Mouse (Mus musculus) brain, embryonic 14.5 days (tissue): ENCODE data around the gene Sstr3. TPM values are rescaled to one million over a fixed set of nuclear protein-coding genes. Genes with fewer than 3 reads are reported as not detected.

Source experiments
- DNase-seq: peaks from one replicate; pipeline ENCODE4 v3.0.0-alpha.2; 2011; ENCODE audit warnings: low read depth
- CTCF ChIP-seq: fragments of 200-500 bp; IDR thresholded peaks from 2 replicates; pipeline ENCODE4 v1.5.1; 2012; ENCODE audit warnings: inconsistent platforms, mild to moderate bottlenecking, moderate library complexity, borderline replicate concordance; ENCODE audit not compliant: insufficient read depth, insufficient read length; ENCODE audit errors: extremely low read depth
- POLR2A ChIP-seq: fragments of 200-500 bp; IDR thresholded peaks from 2 replicates; pipeline ENCODE4 v1.6.1; 2012; ENCODE audit warnings: mild to moderate bottlenecking, inconsistent platforms, borderline replicate concordance; ENCODE audit not compliant: poor library complexity, insufficient read depth, insufficient read length, severe bottlenecking; ENCODE audit errors: extremely low read depth
- polyA plus RNA-seq: library from polyadenylated mRNA; depleted of rRNA; stranded (reverse); fragments of >200 nt; gene quantifications from 2 replicates; pipeline ENCODE4 v1.2.3, GENCODE M21; 2012; rRNA removed

Gene Sstr3
- polyA plus RNA-seq, 1 experiment, result 1.5 TPM

DNA sequence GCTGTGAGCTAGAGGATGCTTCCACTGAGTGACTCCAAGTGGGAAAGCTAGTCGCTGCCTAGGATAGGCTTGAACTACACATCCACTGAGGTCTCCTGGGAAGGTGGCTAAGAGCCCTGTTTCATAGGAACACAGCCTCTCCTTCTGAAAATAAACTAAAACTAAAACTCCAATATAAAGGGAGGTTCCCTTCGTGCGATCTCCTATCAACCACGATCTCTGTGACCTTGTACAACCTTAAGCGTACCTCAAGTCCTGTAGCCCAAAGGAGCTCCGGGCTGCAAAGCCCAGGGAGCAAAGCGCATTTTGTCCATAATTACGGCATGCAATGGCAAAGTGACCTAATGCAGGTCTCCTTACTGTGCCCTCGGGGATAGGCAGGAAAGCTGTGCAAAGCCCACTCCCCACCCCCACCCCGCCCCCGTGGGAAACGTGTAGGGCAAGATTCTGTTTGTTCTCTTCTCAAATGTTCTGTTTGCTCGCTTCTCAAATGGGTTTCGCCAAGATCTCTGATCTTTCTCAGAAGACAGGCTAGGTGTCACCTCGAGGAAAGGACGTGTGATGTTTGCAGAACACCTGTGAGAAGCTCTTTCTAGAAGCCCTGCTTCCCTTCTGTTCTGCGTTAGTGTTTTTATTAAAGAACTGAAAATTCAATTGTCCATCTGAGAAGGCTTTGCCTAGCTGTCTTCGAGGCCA, 41.9 kb downstream of the Sstr3 start:
- no peak for TF ChIP-seq POLR2A
- no peak for TF ChIP-seq CTCF
- DNase-seq, result no peak

DNA sequence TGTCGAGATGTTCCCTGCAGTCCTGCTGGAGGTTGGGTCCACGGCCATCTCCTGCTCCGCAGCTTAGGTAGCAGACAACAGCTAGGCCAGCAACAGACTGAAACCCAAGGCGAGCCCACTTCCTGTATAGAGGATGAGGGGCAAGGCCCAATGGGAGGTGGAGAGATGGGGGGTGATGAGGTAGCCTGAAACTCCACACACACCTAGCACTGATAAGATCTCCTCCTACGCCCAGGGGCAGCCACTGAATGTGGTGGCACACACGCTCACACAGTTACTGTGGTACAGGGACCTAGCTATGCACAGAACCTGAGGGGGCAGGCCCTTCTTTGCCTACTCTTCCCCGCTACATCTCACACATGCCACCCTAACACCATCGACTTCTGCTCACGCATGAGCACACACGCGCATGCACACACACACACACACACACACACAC, 49.5 kb downstream of the Sstr3 start, which contains the start of gene Il2rb:
Gene Il2rb, minus strand, starts transcription at position 304 of the 439 bp plus-strand sequence.
- TF ChIP-seq CTCF (no peak), POLR2A (no peak)
- no peak for DNase-seq

DNA sequence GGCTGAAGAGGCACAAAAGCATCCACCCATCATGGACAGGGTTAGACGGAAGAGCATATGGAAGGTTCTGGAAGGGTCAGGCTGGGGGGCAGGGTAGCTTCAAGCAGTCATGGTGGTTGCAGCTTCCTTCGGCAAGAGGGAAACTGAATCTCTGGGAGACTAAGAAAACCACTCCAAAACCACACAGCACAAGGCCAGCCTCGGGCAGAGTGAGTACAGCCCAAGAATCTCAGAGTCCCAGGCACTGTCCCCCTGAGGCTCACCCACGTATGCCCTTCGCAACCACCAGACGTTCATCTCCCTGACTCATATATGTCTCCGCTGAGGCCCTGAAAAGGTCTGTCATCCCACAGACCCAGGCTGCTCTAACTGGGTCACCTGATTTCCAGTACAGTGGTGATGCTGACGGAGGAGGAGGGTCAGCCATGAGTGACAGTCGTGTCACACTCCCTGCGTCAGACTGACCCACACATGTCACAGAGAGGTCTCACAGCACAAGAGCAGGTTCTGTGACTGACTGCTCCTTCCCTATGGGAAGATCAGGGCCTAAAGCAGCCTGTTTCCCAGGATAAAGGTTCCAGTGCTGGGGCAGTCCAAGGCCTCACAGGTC, 51.0 kb downstream of the Sstr3 start:
- TF ChIP-seq CTCF (no peak), POLR2A (no peak)
- no peak for DNase-seq

DNA sequence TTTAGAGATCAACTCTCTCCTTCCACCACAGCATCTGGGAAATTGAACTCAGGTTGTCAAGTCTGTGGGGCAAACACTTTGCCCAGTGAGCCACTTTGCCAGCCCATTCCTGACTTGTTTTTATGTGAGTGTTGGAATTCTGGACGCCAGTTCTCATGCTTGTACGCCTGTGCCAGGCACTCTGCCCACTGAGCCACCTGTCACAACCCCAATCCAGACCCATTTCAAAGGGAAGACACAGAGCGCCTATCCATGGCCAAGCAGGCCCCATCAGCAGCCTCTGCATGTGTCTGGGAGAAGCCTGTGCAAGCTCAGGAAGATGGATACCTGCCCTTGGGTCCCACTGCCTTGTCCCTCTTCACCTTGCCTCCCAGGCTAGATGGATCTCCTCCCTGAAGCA, 53.2 kb downstream of the Sstr3 start:
- no peak for TF ChIP-seq CTCF
- TF ChIP-seq POLR2A, result no peak
- DNase-seq, result no peak

DNA sequence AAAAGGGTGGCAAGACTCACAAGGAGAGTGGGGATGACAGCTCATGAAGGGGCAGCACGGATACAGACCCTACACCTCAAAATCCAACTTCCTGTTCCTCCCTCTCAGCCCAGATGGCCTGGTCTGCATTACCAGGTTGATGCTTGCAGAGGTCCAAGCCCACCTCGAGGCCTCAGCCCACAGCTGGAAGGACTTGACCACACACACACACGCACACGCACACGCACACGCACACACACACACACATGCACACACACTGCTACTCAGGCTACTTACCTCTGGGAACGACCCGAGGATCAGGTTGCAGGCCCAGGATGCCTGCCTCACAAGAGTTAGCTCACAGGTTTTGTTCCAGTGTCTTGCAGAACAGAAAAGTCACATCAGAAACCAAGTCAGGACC, 54.6 kb downstream of the Sstr3 start:
- TF ChIP-seq POLR2A (no peak), CTCF (no peak)
- no peak for DNase-seq

DNA sequence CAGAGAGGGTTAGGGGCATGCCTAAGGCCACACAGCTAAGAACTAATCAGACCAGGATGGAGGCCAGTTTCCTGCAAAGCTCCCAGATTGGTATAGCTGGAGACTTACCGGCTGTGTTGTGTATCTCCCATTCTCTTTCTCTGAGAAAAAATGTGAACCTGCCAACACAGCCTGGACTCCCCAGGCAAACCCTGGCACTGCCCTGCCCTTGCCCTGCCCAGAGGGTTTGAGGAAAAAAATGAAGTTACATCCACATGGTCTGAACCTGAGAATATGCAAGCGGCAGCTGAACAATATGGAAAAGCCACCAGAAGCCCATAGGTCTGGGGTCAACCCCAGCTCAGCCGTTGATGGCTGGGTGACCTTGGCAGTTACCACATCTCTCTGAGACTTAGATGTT, 55.2 kb downstream of the Sstr3 start:
- TF ChIP-seq CTCF (no peak), POLR2A (no peak)
- DNase-seq, result no peak

DNA sequence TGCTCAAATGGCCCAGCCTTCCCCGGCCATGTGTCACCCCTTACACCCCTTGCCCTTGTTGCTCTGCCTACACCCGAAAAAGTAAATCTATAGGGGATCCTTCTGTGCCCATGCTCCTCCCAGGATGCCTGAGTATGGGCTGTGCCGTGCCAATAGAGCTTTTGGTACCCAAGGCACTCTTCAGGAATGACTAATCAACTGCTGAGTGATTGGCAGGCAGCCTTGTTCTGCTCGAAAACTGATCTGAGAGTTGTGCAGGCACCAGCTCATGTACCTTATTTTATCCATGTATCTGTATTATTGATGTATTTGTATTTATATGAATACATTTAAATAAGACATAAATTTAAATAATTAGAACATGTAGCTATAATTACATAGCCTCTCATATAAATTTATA, 57.4 kb downstream of the Sstr3 start:
- TF ChIP-seq CTCF, result no peak
- TF ChIP-seq POLR2A, result no peak
- DNase-seq, result no peak

Other genes starting within 250 kb of the Sstr3 start
- 0.29 and 0.32 TPM in 2 replicates for gene Csf2rb2, start 239.0 kb downstream of the Sstr3 start, polyA plus RNA-seq
- gene Csf2rb, start 218.9 kb downstream of the Sstr3 start, polyA plus RNA-seq, result 0.85 and 1.8 TPM in 2 replicates
- not detected in 2 replicates for gene Tex33, start 148.8 kb downstream of the Sstr3 start, polyA plus RNA-seq
- 12.4 and 16.2 TPM in 2 replicates for gene Tst, start 138.8 kb downstream of the Sstr3 start, polyA plus RNA-seq
- gene Mpst, start 138.3 kb downstream of the Sstr3 start, polyA plus RNA-seq, result 83.4 and 130 TPM in 2 replicates
- gene Kctd17, start 116.1 kb downstream of the Sstr3 start, polyA plus RNA-seq, result 259 and 385 TPM in 2 replicates
- gene Tmprss6, start 76.1 kb downstream of the Sstr3 start, polyA plus RNA-seq, result 0.14 and 0.22 TPM in 2 replicates
- 0.03 and 0.12 TPM in 2 replicates for gene Il2rb, start 49.4 kb downstream of the Sstr3 start, polyA plus RNA-seq
- gene C1qtnf6, start 13.3 kb downstream of the Sstr3 start, polyA plus RNA-seq, result 13.5 and 16.3 TPM in 2 replicates
- gene Rac2, start 28.1 kb upstream of the Sstr3 start, polyA plus RNA-seq, result 5.5 and 9.0 TPM in 2 replicates
- gene Cyth4, start 52.4 kb upstream of the Sstr3 start, polyA plus RNA-seq, result 4.0 and 4.8 TPM in 2 replicates
- gene Elfn2, start 174.1 kb upstream of the Sstr3 start, polyA plus RNA-seq, result 13.2 and 22.5 TPM in 2 replicates
- gene Mfng, start 228.8 kb upstream of the Sstr3 start, polyA plus RNA-seq, result 37.6 and 72.6 TPM in 2 replicates